Mouse (Mus musculus): ENCODE measurements around the gene Rhox2h.

DNA sequence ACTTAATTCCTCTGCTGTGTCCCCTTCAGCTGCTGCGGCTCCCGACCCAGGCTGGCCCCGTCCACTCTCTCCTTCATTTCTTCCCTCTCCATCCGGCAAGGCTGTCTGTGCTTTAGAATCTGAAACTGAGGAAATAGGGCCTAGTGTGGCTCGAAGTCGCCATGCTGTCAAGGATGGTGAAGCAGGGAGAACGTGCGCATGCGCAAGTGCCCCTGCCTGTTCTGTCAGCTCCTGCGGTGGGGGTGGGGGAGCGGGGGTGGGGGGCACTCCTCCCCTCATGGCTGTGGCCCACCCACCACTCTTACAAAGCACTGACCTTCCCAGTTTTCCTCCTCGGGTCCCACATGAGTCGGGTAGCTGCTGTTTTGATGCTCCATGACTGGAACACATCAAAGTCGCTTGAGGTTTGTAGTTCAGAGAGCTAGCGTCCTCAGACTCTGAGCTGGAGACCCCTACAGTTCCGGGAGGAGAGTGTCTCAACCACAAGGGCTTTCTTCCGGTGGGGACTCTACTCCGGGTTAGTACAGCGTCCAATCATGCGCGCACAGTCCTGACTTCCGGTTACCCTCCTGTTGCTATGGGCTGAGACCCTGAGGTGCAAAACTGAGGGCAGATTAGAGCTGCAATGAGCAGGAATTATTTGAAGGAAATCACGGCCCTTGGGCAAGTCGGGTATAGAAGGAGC lies 10.1 kb upstream of the Rhox2h start:
- TF ChIP-seq CTCF (IDR thresholded peaks at IDR 0.05; ENCODE audit: low read depth) = no peak
- no peak for TF ChIP-seq EP300 (IDR thresholded peaks at IDR 0.05; ENCODE audit: low read depth)

All from liver, embryonic 14.5 days (tissue).